Mouse (Mus musculus): ENCODE measurements around the gene Ppp1r3e. TPM values are rescaled to one million over a fixed set of nuclear protein-coding genes. Genes with fewer than 3 reads are reported as not detected.
A peak's percentile ranks its signal among the peaks of the same experiment; 100 is the strongest.

The Ppp1r3e gene
- total and polyA plus RNA-seq, 2 experiments from 2014 or later: 4.1 to 37.2 TPM

DNA sequence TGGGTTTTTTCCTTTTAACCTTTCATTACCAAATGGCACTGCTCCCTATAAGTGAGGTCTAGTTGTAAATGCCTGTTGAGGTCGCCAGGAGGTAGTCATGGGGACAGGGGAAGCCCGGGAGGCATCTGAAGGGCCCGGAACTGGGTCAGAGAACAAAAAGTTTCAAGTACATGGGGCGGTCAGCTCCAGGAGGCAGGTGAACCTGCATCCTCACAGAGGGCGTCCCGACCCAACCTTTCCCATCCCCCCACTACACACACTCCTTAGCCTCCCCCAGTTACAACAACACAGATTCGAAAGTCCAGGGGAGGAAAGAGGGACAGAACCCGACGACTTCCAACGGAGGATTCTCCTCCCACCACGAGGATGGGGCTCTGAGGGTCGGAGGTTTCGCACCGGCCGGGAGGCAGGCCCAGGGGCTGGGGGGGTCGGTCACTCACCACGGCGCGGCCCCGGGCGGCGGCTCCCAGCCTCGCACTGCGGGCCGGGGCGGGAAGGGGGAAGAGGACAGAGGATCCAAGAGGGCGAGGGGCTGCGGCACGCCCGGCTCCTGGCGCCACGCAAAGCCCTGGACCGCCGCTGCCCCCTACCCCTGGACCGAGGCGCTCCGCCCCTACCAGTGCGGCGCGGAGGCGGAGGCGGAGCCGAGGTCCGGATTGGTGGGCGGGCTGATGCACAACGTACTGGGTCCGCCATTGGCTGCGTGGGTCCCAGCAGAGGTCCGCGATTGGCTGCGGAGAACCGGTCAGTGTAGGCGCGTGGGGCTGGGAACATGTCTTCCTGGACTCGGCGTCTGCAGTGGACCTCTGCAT is 13.6 kb downstream of the Ppp1r3e start:
- peak overlapping the region; percentile 62 for H3K27ac ChIP-seq (ENCODE audit: low read depth, low read length)
- H3K9ac ChIP-seq (replicated peaks; ENCODE audit: low read length, poor library complexity, severe bottlenecking): peak overlapping the region; percentile 84
- no peak; the same call in none of the 2 replicates for TF ChIP-seq CTCF (IDR thresholded peaks at IDR 0.05)
- H3K4me2 ChIP-seq (ENCODE audit: low read depth, low read length, poor library complexity, severe bottlenecking): peak overlapping the region; percentile 84
- no peaks in the 10 kb centered on the region for H3K27me3 ChIP-seq (ENCODE audit: insufficient read depth, low read length)
- DNase-seq (ENCODE audit: low spot score) (peak; percentile 95), ATAC-seq (ENCODE audit: low FRiP score) (peak; percentile 99)
- under 1% methylated on average over 44 of the region's 56 CpGs for WGBS
- no peaks in the 10 kb centered on the region for H3K36me3 ChIP-seq (ENCODE audit: insufficient read depth, low read length)
- peak overlapping the region; percentile 93 for H3K4me3 ChIP-seq (ENCODE audit: low read depth, low read length)
- no peaks in the 10 kb centered on the region for H3K9me3 ChIP-seq (ENCODE audit: low read length)
- H3K4me1 ChIP-seq (ENCODE audit: insufficient read depth, low read length): no peaks in the 10 kb centered on the region

DNA sequence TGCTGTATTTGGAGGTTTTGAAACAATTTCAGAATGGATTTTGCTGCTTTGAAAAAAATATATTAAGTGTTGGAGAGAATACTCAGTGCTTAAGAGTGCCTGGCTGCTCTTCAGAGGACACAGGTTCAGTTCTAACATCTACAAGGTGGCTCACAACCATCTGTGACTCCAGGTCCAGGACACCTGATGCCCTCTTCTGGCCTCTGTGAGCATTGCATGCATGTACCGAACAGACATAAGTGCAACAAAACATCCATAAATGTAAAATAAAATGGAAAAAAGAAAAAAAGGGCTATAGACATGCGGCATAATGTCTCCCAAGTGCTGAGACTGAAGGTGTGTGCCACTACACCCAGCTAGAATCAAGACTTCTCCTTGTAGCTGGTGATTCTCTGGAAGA is 16.8 kb downstream of the Ppp1r3e start:
- H3K9ac ChIP-seq (replicated peaks; ENCODE audit: low read length, poor library complexity, severe bottlenecking): no peak overlapping the region
- H3K27me3 ChIP-seq (ENCODE audit: insufficient read depth, low read length): no peaks in the 10 kb centered on the region
- TF ChIP-seq CTCF (IDR thresholded peaks at IDR 0.05): peak; percentile 84
- no peak overlapping the region for H3K27ac ChIP-seq (ENCODE audit: low read depth, low read length)
- H3K9me3 ChIP-seq (ENCODE audit: low read length): no peaks in the 10 kb centered on the region
- no peak overlapping the region for H3K4me3 ChIP-seq (ENCODE audit: low read depth, low read length)
- no peaks in the 10 kb centered on the region for H3K4me1 ChIP-seq (ENCODE audit: insufficient read depth, low read length)
- H3K4me2 ChIP-seq (ENCODE audit: low read depth, low read length, poor library complexity, severe bottlenecking): no peak overlapping the region
- DNase-seq (ENCODE audit: low spot score) (peak; percentile 49), ATAC-seq (ENCODE audit: low FRiP score) (no peak)
- H3K36me3 ChIP-seq (ENCODE audit: insufficient read depth, low read length): peaks cover 17% of the 10 kb centered on the region; the same call in 1 of the 2 replicates
- 36% methylated on average over 2 of the region's 2 CpGs for WGBS

DNA sequence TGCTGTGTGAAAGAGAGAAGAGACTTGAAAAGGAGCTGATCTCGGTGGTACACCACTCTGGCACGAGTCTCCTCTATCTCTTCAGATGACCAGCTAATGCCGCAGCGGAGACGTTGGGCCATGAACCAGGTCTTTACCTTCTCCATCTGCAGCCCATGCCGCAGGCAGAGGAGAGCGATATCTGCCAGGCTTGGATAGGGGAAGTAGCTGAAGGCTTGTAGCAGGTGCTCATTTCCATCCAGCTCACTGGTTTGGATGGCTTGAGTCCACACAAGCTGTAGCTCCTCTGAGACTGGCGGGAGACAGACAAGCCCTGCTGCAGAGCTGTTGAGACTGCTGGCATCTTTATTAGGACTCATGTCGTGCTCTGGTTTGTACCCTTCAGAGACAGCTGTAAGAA is 19.5 kb downstream of the Ppp1r3e start:
- DNase-seq (ENCODE audit: low spot score): peak; percentile 22
- H3K4me1 ChIP-seq (ENCODE audit: insufficient read depth, low read length): no peaks in the 10 kb centered on the region
- no peak for TF ChIP-seq CTCF (IDR thresholded peaks at IDR 0.05)
- ATAC-seq (ENCODE audit: low FRiP score): no peak
- H3K9me3 ChIP-seq (ENCODE audit: low read length): no peaks in the 10 kb centered on the region
- no peaks in the 10 kb centered on the region for H3K27me3 ChIP-seq (ENCODE audit: insufficient read depth, low read length)
- no peak overlapping the region for H3K4me2 ChIP-seq (ENCODE audit: low read depth, low read length, poor library complexity, severe bottlenecking)
- H3K9ac ChIP-seq (replicated peaks; ENCODE audit: low read length, poor library complexity, severe bottlenecking): no peak overlapping the region
- H3K4me3 ChIP-seq (ENCODE audit: low read depth, low read length): no peak overlapping the region
- H3K36me3 ChIP-seq (ENCODE audit: insufficient read depth, low read length): peaks cover 17% of the 10 kb centered on the region; the same call in 1 of the 2 replicates
- WGBS: 88% methylated on average over 9 of the region's 9 CpGs
- H3K27ac ChIP-seq (ENCODE audit: low read depth, low read length): no peak overlapping the region

- ATAC-seq (ENCODE audit: low FRiP score) (no peak), DNase-seq (ENCODE audit: low spot score) (no peak)
- H3K4me3 ChIP-seq (ENCODE audit: low read depth, low read length): no peak overlapping the region
- H3K4me1 ChIP-seq (ENCODE audit: insufficient read depth, low read length): no peaks in the 10 kb centered on the region
- H3K36me3 ChIP-seq (ENCODE audit: insufficient read depth, low read length): peaks cover 17% of the 10 kb centered on the region; the same call in 1 of the 2 replicates
- no peaks in the 10 kb centered on the region for H3K27me3 ChIP-seq (ENCODE audit: insufficient read depth, low read length)
- H3K9ac ChIP-seq (replicated peaks; ENCODE audit: low read length, poor library complexity, severe bottlenecking): no peak overlapping the region
- no peak for TF ChIP-seq CTCF (IDR thresholded peaks at IDR 0.05)
- H3K4me2 ChIP-seq (ENCODE audit: low read depth, low read length, poor library complexity, severe bottlenecking): no peak overlapping the region
- 88% methylated on average over 7 of the region's 7 CpGs for WGBS
- H3K27ac ChIP-seq (ENCODE audit: low read depth, low read length): no peak overlapping the region
- no peaks in the 10 kb centered on the region for H3K9me3 ChIP-seq (ENCODE audit: low read length)
Observed at GRCm38 (mm10) chr14:54856703-54857102, 20.6 kb downstream of the Ppp1r3e start.

- no peak overlapping the region for H3K27ac ChIP-seq (ENCODE audit: low read depth, low read length)
- ATAC-seq (ENCODE audit: low FRiP score) (no peak), DNase-seq (ENCODE audit: low spot score) (no peak)
- no peaks in the 10 kb centered on the region for H3K9me3 ChIP-seq (ENCODE audit: low read length)
- H3K9ac ChIP-seq (replicated peaks; ENCODE audit: low read length, poor library complexity, severe bottlenecking): no peak overlapping the region
- H3K27me3 ChIP-seq (ENCODE audit: insufficient read depth, low read length): no peaks in the 10 kb centered on the region
- no peaks in the 10 kb centered on the region for H3K4me1 ChIP-seq (ENCODE audit: insufficient read depth, low read length)
- H3K36me3 ChIP-seq (ENCODE audit: insufficient read depth, low read length): peaks cover 17% of the 10 kb centered on the region; the same call in 1 of the 2 replicates
- whole genome bisulfite sequencing: 96% methylated on average over 3 of the region's 3 CpGs
- no peak overlapping the region for H3K4me3 ChIP-seq (ENCODE audit: low read depth, low read length)
- no peak overlapping the region for H3K4me2 ChIP-seq (ENCODE audit: low read depth, low read length, poor library complexity, severe bottlenecking)
- no peak for TF ChIP-seq CTCF (IDR thresholded peaks at IDR 0.05)
Observed at GRCm38 (mm10) chr14:54855726-54856125, 21.6 kb downstream of the Ppp1r3e start.

DNA sequence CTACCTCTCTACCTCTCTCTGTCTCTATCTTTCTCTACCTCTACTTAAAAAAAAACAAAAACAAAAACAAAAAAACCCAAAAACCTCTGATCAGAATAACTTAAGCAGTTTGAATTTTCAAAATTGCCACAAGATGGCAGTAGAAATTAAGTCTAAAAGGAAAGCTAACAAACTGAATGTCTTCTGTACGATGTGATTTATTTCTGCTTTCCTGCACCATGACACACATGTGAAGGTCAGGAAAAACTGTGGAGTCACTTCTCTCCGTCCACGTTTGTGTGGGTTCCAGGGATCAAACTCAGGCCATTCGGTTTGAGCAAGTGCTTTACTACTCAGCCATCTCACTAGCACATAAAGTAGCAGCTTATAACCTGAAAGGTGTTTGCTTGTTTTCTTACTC is 33.9 kb downstream of the Ppp1r3e start:
- H3K4me3 ChIP-seq (ENCODE audit: low read depth, low read length): no peak overlapping the region
- H3K4me1 ChIP-seq (ENCODE audit: insufficient read depth, low read length): no peaks in the 10 kb centered on the region
- DNase-seq (ENCODE audit: low spot score) (peak; percentile 80), ATAC-seq (ENCODE audit: low FRiP score) (peak; percentile 49; the same call in 1 of the 2 replicates)
- 1% methylated on average over 4 of the region's 4 CpGs for WGBS
- no peak overlapping the region for H3K9ac ChIP-seq (replicated peaks; ENCODE audit: low read length, poor library complexity, severe bottlenecking)
- H3K36me3 ChIP-seq (ENCODE audit: insufficient read depth, low read length): no peaks in the 10 kb centered on the region
- H3K4me2 ChIP-seq (ENCODE audit: low read depth, low read length, poor library complexity, severe bottlenecking): no peak overlapping the region
- H3K27me3 ChIP-seq (ENCODE audit: insufficient read depth, low read length): no peaks in the 10 kb centered on the region
- TF ChIP-seq CTCF (IDR thresholded peaks at IDR 0.05): peak; percentile 73
- no peak overlapping the region for H3K27ac ChIP-seq (ENCODE audit: low read depth, low read length)
- H3K9me3 ChIP-seq (ENCODE audit: low read length): no peaks in the 10 kb centered on the region

Measured in midbrain, postnatal 0 days (tissue).